Mouse (Mus musculus) forebrain, embryonic 15.5 days (tissue): ENCODE measurements at regions not wholly inside any gene's neighbourhood (a gene's known extent, or its start where the extent isn't known, plus 50 kb on each side); places are given as distances from the start of the nearest gene placed in this dataset.

Experiments used
- ATAC-seq: fragments of 200-750 bp; cut with Nextera tagmentation; replicated peaks from 2 replicates; pipeline ENCODE4 v1.8.0; 2017; ENCODE audit warnings: mild to moderate bottlenecking, moderate TSS enrichment, moderate library complexity
- H3K27ac ChIP-seq: fragments of 300-500 bp; sonication (generic); replicated peaks from 2 replicates; pipeline ENCODE4 v1.5.1; 2015; ENCODE audit warnings: mild to moderate bottlenecking, inconsistent platforms
- H3K27me3 ChIP-seq: fragments of 300-500 bp; sonication (generic); 2 replicates; pipeline ENCODE4 v1.6.1; 2015; ENCODE audit warnings: inconsistent platforms
- H3K36me3 ChIP-seq: fragments of 300-500 bp; sonication (generic); 2 replicates; pipeline ENCODE4 v1.6.1; 2015; ENCODE audit warnings: mild to moderate bottlenecking, inconsistent platforms
- H3K4me1 ChIP-seq: fragments of 300-500 bp; sonication (generic); 2 replicates; pipeline ENCODE4 v1.6.1; 2015; ENCODE audit warnings: inconsistent platforms
- H3K4me2 ChIP-seq: fragments of 300-500 bp; sonication (generic); replicated peaks from 2 replicates; pipeline ENCODE4 v1.6.1; 2015; ENCODE audit warnings: mild to moderate bottlenecking, inconsistent platforms
- H3K4me3 ChIP-seq: fragments of 300-500 bp; sonication (generic); 2 replicates; pipeline ENCODE4 v1.5.1; 2015; ENCODE audit warnings: mild to moderate bottlenecking, inconsistent platforms
- H3K9ac ChIP-seq: fragments of 300-500 bp; sonication (generic); replicated peaks from 2 replicates; pipeline ENCODE4 v1.6.1; 2015; ENCODE audit warnings: mild to moderate bottlenecking, inconsistent platforms
- H3K9me3 ChIP-seq: fragments of 300-500 bp; sonication (generic); 2 replicates; pipeline ENCODE4 v1.6.1; 2016; ENCODE audit warnings: inconsistent platforms
- WGBS: fragments of 180-500 bp; shearing (Covaris S2); methylation state at CpG from one replicate; pipeline ENCODE4 v1.1.7; 2015; ENCODE audit warnings: mixed read lengths; 5-methylcytosine and 5-hydroxymethylcytosine counted together

DNA sequence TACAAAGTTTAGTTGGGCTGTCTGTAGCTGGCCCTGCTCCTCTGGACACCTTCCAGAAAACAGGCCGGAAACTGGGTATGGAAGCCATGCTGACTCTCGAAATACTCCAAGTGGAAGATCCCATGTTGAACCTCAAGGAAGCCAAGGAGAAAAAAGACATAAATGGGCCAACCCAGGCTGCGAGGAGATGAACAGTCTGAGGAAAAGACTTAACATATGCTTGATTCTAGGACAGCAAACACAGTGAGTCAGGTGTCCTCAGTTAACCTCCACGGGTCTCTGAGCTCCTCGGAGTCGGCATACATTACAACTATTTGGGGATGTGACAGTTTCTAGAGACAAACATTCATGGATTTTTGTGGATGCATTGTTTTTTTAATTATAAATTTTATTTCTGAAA, 60.0 kb upstream of the Msi2 start:
- H3K27ac ChIP-seq, result no peak overlapping the region
- H3K4me3 ChIP-seq, result no peak overlapping the region
- no peak for ATAC-seq
- H3K27me3 ChIP-seq, result no peaks in the 10 kb centered on the region
- H3K4me1 ChIP-seq, result peaks cover 4% of the 10 kb centered on the region; the same call in 1 of the 2 replicates
- H3K9me3 ChIP-seq, result no peaks in the 10 kb centered on the region
- WGBS, result 91% methylated on average over 6 of the region's 6 CpGs
- no peaks in the 10 kb centered on the region for H3K36me3 ChIP-seq
- no peak overlapping the region for H3K9ac ChIP-seq
- H3K4me2 ChIP-seq, result no peak overlapping the region

DNA sequence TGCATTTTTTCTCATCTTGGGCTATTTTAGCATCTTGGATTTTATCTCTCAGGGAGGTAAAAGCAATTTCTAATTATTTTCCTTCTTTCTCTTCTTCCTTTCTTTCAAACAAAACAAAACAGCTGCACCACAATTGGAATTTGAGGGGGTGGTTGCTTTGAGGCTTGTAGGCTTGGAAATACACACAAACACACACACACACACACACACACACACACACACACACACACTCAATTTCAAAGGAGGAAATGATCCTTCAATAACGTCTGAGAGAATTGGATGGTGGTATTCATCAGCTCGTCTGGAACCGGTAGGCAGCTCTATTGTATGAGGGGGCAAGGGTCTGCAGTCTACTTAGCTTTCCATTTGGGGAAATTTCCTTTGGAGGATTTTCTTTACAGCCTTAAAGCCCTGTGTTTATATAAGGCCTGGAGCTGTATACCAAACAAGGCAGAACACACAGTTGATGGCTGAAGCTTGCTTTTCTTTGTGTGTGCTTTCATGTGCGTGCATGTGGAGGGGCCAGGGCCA, 56.2 kb upstream of the Msi2 start:
- Histone ChIP-seq H3K36me3 (no peaks in the 10 kb centered on the region), H3K27me3 (no peaks in the 10 kb centered on the region), H3K4me2 (no peak overlapping the region), H3K4me3 (no peak overlapping the region), H3K27ac (peak overlapping the region; percentile 48; the same call in 1 of the 2 replicates), H3K4me1 (peaks cover 4% of the 10 kb centered on the region; the same call in 1 of the 2 replicates), H3K9me3 (no peaks in the 10 kb centered on the region), H3K9ac (no peak overlapping the region)
- 12% methylated on average over 4 of the region's 4 CpGs for WGBS
- no peak for ATAC-seq

DNA sequence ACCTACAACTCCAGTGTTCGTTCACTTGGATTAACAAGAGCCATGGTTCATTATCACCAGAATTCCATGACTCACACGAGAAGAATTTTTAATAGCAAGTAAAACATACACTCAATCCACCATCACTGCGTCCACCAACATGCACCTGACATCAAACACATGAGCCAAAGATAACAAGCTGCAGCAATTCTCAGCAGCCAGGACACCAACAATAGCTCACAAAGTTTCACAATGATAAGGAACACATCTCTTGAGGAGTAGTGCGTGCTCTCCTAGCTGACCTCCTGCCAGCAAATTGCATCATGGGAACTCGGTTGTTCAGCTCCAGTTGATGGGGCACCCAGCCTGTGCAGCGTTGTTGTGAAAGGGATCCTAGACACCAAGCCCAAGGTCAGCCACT, 55.6 kb upstream of the Msi2 start:
- no peak overlapping the region for H3K4me2 ChIP-seq
- no peak overlapping the region for H3K4me3 ChIP-seq
- H3K27ac ChIP-seq, result no peak overlapping the region
- peaks cover 4% of the 10 kb centered on the region; the same call in 1 of the 2 replicates for H3K4me1 ChIP-seq
- H3K9ac ChIP-seq, result no peak overlapping the region
- WGBS, result 51% methylated on average over 6 of the region's 6 CpGs
- H3K36me3 ChIP-seq, result no peaks in the 10 kb centered on the region
- no peaks in the 10 kb centered on the region for H3K9me3 ChIP-seq
- H3K27me3 ChIP-seq, result no peaks in the 10 kb centered on the region
- ATAC-seq, result no peak

DNA sequence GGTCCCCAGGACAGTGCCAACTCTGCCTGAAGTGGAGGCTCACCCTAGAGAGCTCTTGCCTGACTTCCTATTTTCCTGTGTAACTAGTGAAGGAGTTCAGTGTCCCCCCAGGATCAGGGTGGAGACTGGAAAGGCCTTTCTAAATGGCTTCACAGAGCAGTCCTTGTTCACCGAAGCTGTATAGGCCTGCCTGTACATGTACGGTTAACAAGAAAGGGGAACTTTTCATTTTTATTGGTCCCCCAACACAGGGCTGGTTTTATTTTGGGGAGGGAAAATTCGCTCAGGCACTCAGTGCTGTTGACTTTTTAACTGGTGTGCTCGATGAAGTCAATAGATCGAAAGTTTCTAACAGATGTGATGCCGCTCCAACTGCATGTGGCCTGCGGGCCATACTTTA, 52.1 kb upstream of the Msi2 start:
- Histone ChIP-seq H3K4me2 (no peak overlapping the region), H3K36me3 (no peaks in the 10 kb centered on the region), H3K9me3 (no peaks in the 10 kb centered on the region), H3K4me1 (peaks cover 4% of the 10 kb centered on the region; the same call in 1 of the 2 replicates), H3K9ac (no peak overlapping the region), H3K27ac (no peak overlapping the region), H3K4me3 (no peak overlapping the region), H3K27me3 (no peaks in the 10 kb centered on the region)
- no peak for ATAC-seq
- 82% methylated on average over 7 of the region's 7 CpGs for WGBS
